Mouse (Mus musculus) heart, adult 2 months (tissue): ENCODE results near the gene Sox10. TPM values are rescaled to one million over a fixed set of nuclear protein-coding genes. Genes with fewer than 3 reads are reported as not detected.

ENCODE experiments used
- DNase-seq, 2 experiments: peaks; one replicate each; pipeline ENCODE4 v3.0.0; 2021
- H3K27ac ChIP-seq: fragments of 200-600 bp; 2 replicates; pipeline ENCODE4 v1.8.1; 2022
- H3K27me3 ChIP-seq: fragments of 200-500 bp; 2 replicates; pipeline ENCODE4 v1.6.1; 2012; ENCODE audit warnings: mild to moderate bottlenecking, low read length, inconsistent platforms, mixed read lengths; ENCODE audit not compliant: control insufficient read depth, insufficient read depth
- H3K36me3 ChIP-seq: fragments of 200-500 bp; 2 replicates; pipeline ENCODE4 v1.6.1; 2012; ENCODE audit warnings: low read length, inconsistent platforms; ENCODE audit not compliant: control insufficient read depth, insufficient read depth
- H3K4me1 ChIP-seq: fragments of 200-500 bp; 2 replicates; pipeline ENCODE4 v1.6.1; 2011; ENCODE audit warnings: low read length; ENCODE audit not compliant: control insufficient read depth, insufficient read depth
- H3K4me3 ChIP-seq: fragments of 200-600 bp; 2 replicates; pipeline ENCODE4 v1.8.1; 2022
- H3K79me2 ChIP-seq: fragments of 200-500 bp; replicated peaks from 2 replicates; pipeline ENCODE4 v1.6.1; 2012; ENCODE audit warnings: mild to moderate bottlenecking, inconsistent platforms, low read length, moderate library complexity, mixed read lengths; ENCODE audit not compliant: control insufficient read depth, insufficient read depth
- H3K9ac ChIP-seq: fragments of 200-500 bp; 2 replicates; pipeline ENCODE4 v1.6.1; 2012; ENCODE audit warnings: low read depth, mild to moderate bottlenecking, control low read depth, inconsistent platforms, low read length, mixed read lengths
- CTCF ChIP-seq: fragments of 200-600 bp; IDR thresholded peaks from 2 replicates; pipeline ENCODE4 v1.8.1; 2022; ENCODE audit warnings: antibody characterized with exemption, mild to moderate bottlenecking, moderate library complexity
- EP300 ChIP-seq: fragments of 200-500 bp; IDR thresholded peaks from 2 replicates; pipeline ENCODE4 v1.6.1; 2011; ENCODE audit warnings: low read depth, low read length, control low read depth; ENCODE audit not compliant: insufficient read depth
- POLR2A ChIP-seq: fragments of 200-500 bp; IDR thresholded peaks from 2 replicates; pipeline ENCODE4 v1.6.1; 2011; ENCODE audit warnings: mild to moderate bottlenecking, low read depth, low read length, control low read depth; ENCODE audit not compliant: insufficient read depth
- WGBS: fragments of 180-500 bp; shearing (Covaris S2); methylation state at CpG from one replicate; pipeline ENCODE4 v1.1.7; 2018; 5-methylcytosine and 5-hydroxymethylcytosine counted together
- intact Hi-C: fragments of 180-260 bp; cut with DNase I; formaldehyde crosslinking; loops from one replicate; pipeline ENCODE4 v1.15.1; 2025
- polyA plus RNA-seq: library from polyadenylated mRNA; depleted of rRNA; stranded (reverse); fragments of >200 nt; gene quantifications from 2 replicates; pipeline ENCODE4 v1.2.3, GENCODE M21; 2012
- total RNA-seq, 2 experiments: library from RNA; stranded (reverse); gene quantifications; 2 replicates each; pipeline ENCODE4 v1.2.3; 2021

The Sox10 gene
- total and polyA plus RNA-seq, 3 experiments = 1.1 to 4.5 (median 1.3) TPM

DNA sequence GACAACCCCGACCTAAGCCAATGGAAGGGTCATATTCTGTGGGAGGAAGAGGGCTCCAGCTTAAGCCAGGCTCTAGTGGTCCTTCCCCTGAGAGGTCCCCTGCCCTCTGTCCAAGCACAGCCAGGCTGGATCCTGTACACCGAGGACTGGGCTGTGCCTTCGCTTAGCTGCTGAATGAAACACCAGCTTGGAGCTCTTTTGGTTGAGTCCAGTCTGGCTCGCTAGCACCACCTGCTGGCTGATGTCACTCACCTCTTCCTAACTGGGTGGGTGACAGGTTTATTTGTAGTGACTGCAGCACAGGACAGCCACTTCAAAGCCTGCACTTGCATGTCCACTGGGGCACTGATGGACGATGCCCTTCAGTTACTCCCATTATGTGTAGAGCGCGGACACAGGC, 16.5 kb downstream of the Sox10 start:
- Histone ChIP-seq H3K27me3 (no peaks in the 10 kb centered on the region), H3K4me1 (no peaks in the 10 kb centered on the region), H3K36me3 (no peaks in the 10 kb centered on the region), H3K27ac (no peak overlapping the region), H3K9ac (no peak overlapping the region), H3K79me2 (no peaks in the 10 kb centered on the region), H3K4me3 (no peak overlapping the region)
- TF ChIP-seq CTCF = peak; percentile 94
- TF ChIP-seq EP300 = 0 out of 2 replicates have a peak, but pooled peaks have one; percentile 81
- TF ChIP-seq POLR2A = no peak
- intact Hi-C loops = loop anchor here (1.0 to 2.0 kb wide), 2 partner anchors 55 to 110 kb away; no protein-coding TSS in a partner anchor
- peak; percentile 72 to 87 for DNase-seq
- 45% methylated on average over 7 of the region's 7 CpGs for WGBS

GRCm38 (mm10) chr15:79145522-79145921, 19.5 kb downstream of the Sox10 start:
- no peak for TF ChIP-seq CTCF
- no peak for TF ChIP-seq POLR2A
- no peak for TF ChIP-seq EP300
- no peaks in the 10 kb centered on the region; the same call in 1 of the 2 replicates for H3K79me2 ChIP-seq
- intact Hi-C loops = no loop called here
- DNase-seq = no peak
- no peak overlapping the region for H3K9ac ChIP-seq
- no peak overlapping the region for H3K4me3 ChIP-seq
- H3K27ac ChIP-seq = no peak overlapping the region
- no peaks in the 10 kb centered on the region for H3K27me3 ChIP-seq
- H3K36me3 ChIP-seq = no peaks in the 10 kb centered on the region
- 81% methylated on average over 7 of the region's 7 CpGs for WGBS
- H3K4me1 ChIP-seq = no peaks in the 10 kb centered on the region

GRCm38 (mm10) chr15:79144021-79144420, 21.0 kb downstream of the Sox10 start:
- TF ChIP-seq CTCF = no peak
- TF ChIP-seq EP300 = no peak
- TF ChIP-seq POLR2A = no peak
- H3K36me3 ChIP-seq = no peaks in the 10 kb centered on the region
- H3K4me3 ChIP-seq = no peak overlapping the region
- H3K9ac ChIP-seq = no peak overlapping the region
- H3K79me2 ChIP-seq = no peaks in the 10 kb centered on the region; the same call in 1 of the 2 replicates
- intact Hi-C loops = no loop called here
- DNase-seq = no peak
- H3K27me3 ChIP-seq = no peaks in the 10 kb centered on the region
- WGBS = 67% methylated on average over 8 of the region's 8 CpGs
- H3K4me1 ChIP-seq = no peaks in the 10 kb centered on the region
- H3K27ac ChIP-seq = no peak overlapping the region

DNA sequence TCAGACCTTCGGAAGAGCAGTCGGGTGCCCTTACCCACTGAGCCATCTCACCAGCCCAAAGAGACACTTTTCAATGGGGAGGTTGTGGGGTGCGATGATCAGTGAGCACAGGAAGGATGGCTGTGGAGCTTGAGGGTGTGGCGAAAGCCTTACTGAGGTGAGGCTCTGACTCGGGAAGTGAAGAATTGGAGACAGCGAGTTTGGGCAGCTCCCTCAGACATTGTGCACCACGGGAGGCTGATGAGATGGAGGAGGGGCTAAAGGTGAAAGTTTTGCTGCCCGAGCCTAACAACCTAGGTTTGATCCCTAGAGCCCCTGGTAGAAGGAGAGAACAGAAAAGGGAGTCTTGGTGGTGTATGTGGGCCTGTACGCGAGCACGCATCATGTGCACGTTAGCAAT, 21.7 kb downstream of the Sox10 start:
- WGBS = 89% methylated on average over 12 of the region's 12 CpGs
- no peak overlapping the region for H3K4me3 ChIP-seq
- no peaks in the 10 kb centered on the region for H3K27me3 ChIP-seq
- H3K27ac ChIP-seq = no peak overlapping the region
- intact Hi-C loops = no loop called here
- no peaks in the 10 kb centered on the region; the same call in 1 of the 2 replicates for H3K79me2 ChIP-seq
- H3K36me3 ChIP-seq = no peaks in the 10 kb centered on the region
- no peaks in the 10 kb centered on the region for H3K4me1 ChIP-seq
- no peak for DNase-seq
- H3K9ac ChIP-seq = no peak overlapping the region
- TF ChIP-seq POLR2A = no peak

GRCm38 (mm10) chr15:79141566-79141917, 23.5 kb downstream of the Sox10 start:
- Histone ChIP-seq H3K79me2 (no peaks in the 10 kb centered on the region; the same call in 1 of the 2 replicates), H3K4me1 (no peaks in the 10 kb centered on the region), H3K36me3 (no peaks in the 10 kb centered on the region), H3K4me3 (peak overlapping the region; percentile 91), H3K9ac (peak overlapping the region; percentile 88), H3K27ac (peak overlapping the region; percentile 79), H3K27me3 (no peaks in the 10 kb centered on the region)
- intact Hi-C loops = no loop called here
- TF ChIP-seq EP300 = no peak
- no peak for TF ChIP-seq CTCF
- no peak for TF ChIP-seq POLR2A
- WGBS = 0% methylated on average over 7 of the region's 7 CpGs
- DNase-seq = no peak

DNA sequence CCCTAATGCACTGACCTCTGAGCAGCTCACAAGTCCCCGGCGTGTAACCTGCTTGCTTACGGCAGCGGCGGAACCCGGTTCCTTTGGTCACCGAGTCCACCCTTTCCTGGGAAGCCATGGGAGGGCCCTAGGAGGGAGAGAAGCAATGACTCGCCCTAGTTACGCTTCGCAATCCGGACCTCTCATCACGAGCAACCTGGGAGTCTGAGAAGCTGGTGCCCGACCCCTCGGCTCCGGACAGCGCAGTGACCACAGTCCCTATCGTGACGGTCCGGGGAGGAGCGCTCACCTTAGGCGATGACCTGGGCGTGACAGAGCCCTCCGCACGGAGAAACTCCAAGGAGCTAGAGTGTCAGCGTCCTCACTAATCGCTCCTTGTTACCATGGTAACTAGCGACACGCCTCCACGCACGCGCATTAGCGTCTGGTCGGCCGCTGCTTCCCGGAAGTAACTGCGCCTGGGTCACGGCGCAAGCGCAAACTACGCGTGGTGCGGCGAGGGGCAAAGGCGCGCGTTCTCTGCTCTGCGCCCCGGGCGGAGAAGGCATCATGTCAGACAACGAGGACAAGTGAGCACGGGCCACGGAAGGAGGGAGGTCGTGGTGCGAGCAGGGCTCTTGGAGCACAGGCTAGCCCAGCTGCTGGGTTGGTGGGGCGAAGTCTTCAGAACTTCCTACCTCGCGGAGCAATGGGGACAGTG, 24.0 kb downstream of the Sox10 start, which contains the start of the genes Polr2f and 1700088E04Rik:
TSS of gene Polr2f (plus strand) at position 144 of the 700 bp plus-strand sequence.
TSS of gene 1700088E04Rik (minus strand) at position 388 of the 700 bp plus-strand sequence.
- no peak for TF ChIP-seq CTCF
- TF ChIP-seq POLR2A = peak; percentile 96
- WGBS = under 1% methylated on average over 57 of the region's 57 CpGs
- Histone ChIP-seq H3K27me3 (no peaks in the 10 kb centered on the region), H3K9ac (peak within 1 kb of the TSS; percentile 88), H3K4me3 (peak within 1 kb of the TSS; percentile 91), H3K27ac (peak within 1 kb of the TSS; percentile 79), H3K4me1 (no peaks in the 10 kb centered on the region), H3K36me3 (no peaks in the 10 kb centered on the region), H3K79me2 (no peaks in the 10 kb centered on the region; the same call in 1 of the 2 replicates)
- peak; percentile 94 to 95 for DNase-seq
- intact Hi-C loops = no loop called here
